ENCODE assay signal across 8 mouse cellular contexts in the genomic region with DNA sequence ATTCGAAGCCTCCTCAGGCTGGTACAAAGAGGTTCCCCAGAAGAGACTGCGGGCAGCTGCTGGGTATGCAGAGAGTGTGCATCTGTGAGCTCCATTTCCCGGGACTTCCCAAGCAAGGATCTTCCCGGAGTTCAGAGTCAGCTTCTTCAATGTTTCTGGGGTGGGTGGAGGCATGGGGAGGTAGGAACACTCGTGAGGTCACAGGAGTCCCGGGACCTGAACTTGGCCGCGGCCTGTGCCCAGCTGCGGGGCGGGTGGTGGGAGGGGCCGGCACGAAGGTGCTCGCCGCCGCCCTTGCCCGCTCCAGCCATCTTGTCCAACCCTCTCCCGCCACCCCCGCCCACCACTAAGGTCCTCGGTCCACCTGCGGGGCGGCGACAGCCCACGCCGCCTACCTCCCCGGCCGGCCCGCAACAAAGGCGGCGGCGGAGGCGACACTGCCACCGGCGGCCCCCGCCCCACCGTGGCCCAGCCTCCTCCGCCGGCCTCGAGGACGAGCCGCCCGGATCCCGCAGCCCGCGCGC. TPM values are rescaled to one million over a fixed set of nuclear protein-coding genes. Genes with fewer than 3 reads are reported as not detected.
DNase-seq lines count a peak whose midpoint lies in the region; ATAC-seq and TF ChIP-seq lines count a peak whose summit lies in the region.

No protein-coding gene starts in this region.

- peaks cover 6% of the 10 kb centered on the region; the same call in 1 of the 2 replicates for H3K4me1 ChIP-seq in forebrain, embryonic 11.5 days (replicated peaks; ENCODE audit: control insufficient read depth, insufficient read depth, low read length)
- H3K4me1 ChIP-seq in hindbrain, embryonic 12.5 days = peaks cover 13% of the 10 kb centered on the region
- H3K4me1 ChIP-seq in limb, embryonic 14.5 days (ENCODE audit: control insufficient read depth, insufficient read depth, low read length) = peaks cover 13% of the 10 kb centered on the region
- peaks cover 14% of the 10 kb centered on the region for H3K4me1 ChIP-seq in midbrain, embryonic 12.5 days

- H3K4me2 ChIP-seq in forebrain, embryonic 11.5 days (ENCODE audit: low read depth, low read length, severe bottlenecking) = peak overlapping the region; percentile 81
- peak overlapping the region; percentile 80 for H3K4me2 ChIP-seq in hindbrain, embryonic 12.5 days (replicated peaks)
- H3K4me2 ChIP-seq in limb, embryonic 14.5 days (replicated peaks; ENCODE audit: low read depth, low read length, severe bottlenecking) = peak overlapping the region; percentile 78
- H3K4me2 ChIP-seq in midbrain, embryonic 12.5 days (replicated peaks) = peak overlapping the region; percentile 81

- no peaks in the 10 kb centered on the region for H3K27me3 ChIP-seq in forebrain, embryonic 11.5 days (ENCODE audit: control insufficient read depth, insufficient read depth, low read length)
- H3K27me3 ChIP-seq in hindbrain, embryonic 12.5 days = no peaks in the 10 kb centered on the region
- no peaks in the 10 kb centered on the region for H3K27me3 ChIP-seq in limb, embryonic 14.5 days (ENCODE audit: control insufficient read depth, insufficient read depth, low read length)
- no peaks in the 10 kb centered on the region for H3K27me3 ChIP-seq in midbrain, embryonic 12.5 days

- no peak for TF ChIP-seq POLR2A in limb, embryonic 14.5 days (IDR thresholded peaks at IDR 0.05; ENCODE audit: borderline replicate concordance, extremely low read depth, insufficient read depth, insufficient read length)

- ATAC-seq in forebrain, embryonic 11.5 days (replicated peaks; ENCODE audit: low FRiP score) = peak; percentile 83
- peak; percentile 83 for ATAC-seq in hindbrain, embryonic 12.5 days (ENCODE audit: low FRiP score)
- ATAC-seq in limb, embryonic 14.5 days (ENCODE audit: low FRiP score, low read depth) = peak; percentile 72
- peak; percentile 84 for ATAC-seq in midbrain, embryonic 12.5 days (ENCODE audit: low FRiP score, low read depth)

- DNase-seq in gastrocnemius, adult 18-20 months (ENCODE audit: low spot score) = peak; percentile 31
- no peak for DNase-seq in gastrocnemius, postnatal 25 days
- DNase-seq in R1 (ENCODE audit: low read depth, low spot score) = peak; percentile 30
- no peak for DNase-seq in forebrain, embryonic 11.5 days (ENCODE audit: low spot score)
- DNase-seq in limb, embryonic 14.5 days (ENCODE audit: low spot score) = no peak
- DNase-seq in right cerebral cortex, adult 18-20 months = no peak

- H3K36me3 ChIP-seq in forebrain, embryonic 11.5 days (ENCODE audit: control insufficient read depth, insufficient read depth, low read length) = peaks cover 4% of the 10 kb centered on the region; the same call in 1 of the 2 replicates
- H3K36me3 ChIP-seq in hindbrain, embryonic 12.5 days = peaks cover 36% of the 10 kb centered on the region
- peaks cover 26% of the 10 kb centered on the region for H3K36me3 ChIP-seq in limb, embryonic 14.5 days (ENCODE audit: control insufficient read depth, insufficient read depth, low read length)
- H3K36me3 ChIP-seq in midbrain, embryonic 12.5 days = peaks cover 38% of the 10 kb centered on the region

- H3K9me3 ChIP-seq in forebrain, embryonic 11.5 days (ENCODE audit: control insufficient read depth, low read length) = peaks cover 7% of the 10 kb centered on the region; the same call in 1 of the 2 replicates
- H3K9me3 ChIP-seq in hindbrain, embryonic 12.5 days (replicated peaks) = peaks cover 11% of the 10 kb centered on the region
- H3K9me3 ChIP-seq in limb, embryonic 14.5 days (ENCODE audit: control insufficient read depth, low read length) = peaks cover 10% of the 10 kb centered on the region
- peaks cover 11% of the 10 kb centered on the region for H3K9me3 ChIP-seq in midbrain, embryonic 12.5 days

- H3K27ac ChIP-seq in forebrain, embryonic 11.5 days (ENCODE audit: low read depth, low read length) = peak overlapping the region; percentile 46; the same call in 1 of the 2 replicates
- H3K27ac ChIP-seq in hindbrain, embryonic 12.5 days = peak overlapping the region; percentile 74
- peak overlapping the region; percentile 77 for H3K27ac ChIP-seq in limb, embryonic 14.5 days (replicated peaks; ENCODE audit: low read depth, low read length)
- peak overlapping the region; percentile 83 for H3K27ac ChIP-seq in midbrain, embryonic 12.5 days (replicated peaks)

- WGBS in forebrain, embryonic 11.5 days = 2% methylated on average over 38 of the region's 45 CpGs
- WGBS in hindbrain, embryonic 12.5 days = 2% methylated on average over 23 of the region's 45 CpGs
- WGBS in limb, embryonic 14.5 days = 3% methylated on average over 17 of the region's 45 CpGs
- WGBS in midbrain, embryonic 12.5 days = under 1% methylated on average over 37 of the region's 45 CpGs

- H3K4me3 ChIP-seq in forebrain, embryonic 11.5 days (ENCODE audit: low read depth, low read length) = peak overlapping the region; percentile 69
- H3K4me3 ChIP-seq in hindbrain, embryonic 12.5 days = peak overlapping the region; percentile 74
- H3K4me3 ChIP-seq in limb, embryonic 14.5 days (replicated peaks; ENCODE audit: low read length) = peak overlapping the region; percentile 83
- peak overlapping the region; percentile 80 for H3K4me3 ChIP-seq in midbrain, embryonic 12.5 days

- H3K9ac ChIP-seq in forebrain, embryonic 11.5 days (ENCODE audit: low read length) = peak overlapping the region; percentile 90
- H3K9ac ChIP-seq in hindbrain, embryonic 12.5 days = peak overlapping the region; percentile 94
- peak overlapping the region; percentile 90 for H3K9ac ChIP-seq in limb, embryonic 14.5 days (ENCODE audit: low read depth, low read length, severe bottlenecking)
- H3K9ac ChIP-seq in midbrain, embryonic 12.5 days (replicated peaks) = peak overlapping the region; percentile 92

RNA-seq across cellular contexts. Expression of gene Pogk, which starts 0.4 kb away (rescaled TPM):
- 10 to 100 TPM in 1 of 2 experiments, 1 to 10 TPM in 1; 9.3 to 13.3 TPM for total RNA-seq in gastrocnemius, adult 18-20 months (2021)
- total RNA-seq in gastrocnemius, postnatal 25 days (2021) = 1 to 10 TPM; 6.3 to 6.9 TPM
- 46.7 and 49.5 TPM in 2 replicates for polyA plus RNA-seq in forebrain, embryonic 11.5 days (2014; fragmentation: Nextera tagmentation; extraction: Ambion mirVana)
- polyA plus RNA-seq in hindbrain, embryonic 12.5 days (2016; fragmentation: Nextera tagmentation; extraction: Ambion mirVana) = 45.3 and 50.3 TPM in 2 replicates
- polyA plus RNA-seq in limb, embryonic 14.5 days (2012; rRNA removed) = 26.8 and 28.4 TPM in 2 replicates
- 21.7 and 26.2 TPM in 2 replicates for polyA plus RNA-seq in limb, embryonic 14.5 days (2014; fragmentation: Nextera tagmentation; extraction: Ambion mirVana)
- 51.2 and 58.0 TPM in 2 replicates for polyA plus RNA-seq in midbrain, embryonic 12.5 days (2016; fragmentation: Nextera tagmentation; extraction: Ambion mirVana)

RNA-seq across cellular contexts. Expression of gene Tada1, which starts 30.3 kb away (rescaled TPM):
- total RNA-seq in gastrocnemius, adult 18-20 months (2021) = 1 to 10 TPM; 3.8 to 4.5 TPM
- 1 to 10 TPM; 5.3 to 5.8 TPM for total RNA-seq in gastrocnemius, postnatal 25 days (2021)
- 64.0 and 70.1 TPM in 2 replicates for polyA plus RNA-seq in forebrain, embryonic 11.5 days (2014; fragmentation: Nextera tagmentation; extraction: Ambion mirVana)
- polyA plus RNA-seq in hindbrain, embryonic 12.5 days (2016; fragmentation: Nextera tagmentation; extraction: Ambion mirVana) = 58.4 and 61.3 TPM in 2 replicates
- polyA plus RNA-seq in limb, embryonic 14.5 days (2012; rRNA removed) = 50.0 and 50.9 TPM in 2 replicates
- polyA plus RNA-seq in limb, embryonic 14.5 days (2014; fragmentation: Nextera tagmentation; extraction: Ambion mirVana) = 55.5 and 56.6 TPM in 2 replicates
- 63.4 and 65.4 TPM in 2 replicates for polyA plus RNA-seq in midbrain, embryonic 12.5 days (2016; fragmentation: Nextera tagmentation; extraction: Ambion mirVana)

Comparison
In these comparisons a context has a peak if more than half of its experiments do, and no peak if none do; other contexts are left out.
1. DNase-seq: peak in gastrocnemius, adult 18-20 months (single experiment) and R1 (single experiment); none in gastrocnemius, postnatal 25 days (single experiment), forebrain, embryonic 11.5 days (single experiment), limb, embryonic 14.5 days (single experiment) and right cerebral cortex, adult 18-20 months (single experiment).
2. Peak in every context shown above with its lines, with median percentiles within 50 percentile points of each other: ATAC-seq, H3K27ac ChIP-seq, H3K4me2 ChIP-seq, H3K4me3 ChIP-seq and H3K9ac ChIP-seq.